Mouse (Mus musculus) small intestine, adult 2 months (tissue): ENCODE data around the gene Wfdc15a. TPM values are rescaled to one million over a fixed set of nuclear protein-coding genes. Genes with fewer than 3 reads are reported as not detected.

Source experiments
- H3K27ac ChIP-seq: fragments of 200-500 bp; 2 replicates; pipeline ENCODE4 v1.5.1; 2012; ENCODE audit warnings: low read depth, low read length, control low read depth, inconsistent platforms; ENCODE audit not compliant: insufficient read depth
- H3K27me3 ChIP-seq: fragments of 200-500 bp; 2 replicates; pipeline ENCODE4 v1.6.1; 2012; ENCODE audit warnings: mild to moderate bottlenecking, moderate library complexity, low read length, inconsistent platforms; ENCODE audit not compliant: control insufficient read depth, insufficient read depth
- H3K36me3 ChIP-seq: fragments of 200-500 bp; 2 replicates; pipeline ENCODE4 v1.6.1; 2012; ENCODE audit warnings: mild to moderate bottlenecking, low read length, control low read depth, inconsistent platforms; ENCODE audit not compliant: control insufficient read depth, insufficient read depth
- H3K4me1 ChIP-seq: fragments of 200-500 bp; 2 replicates; pipeline ENCODE4 v1.6.1; 2012; ENCODE audit warnings: low read length, inconsistent platforms, mixed read lengths; ENCODE audit not compliant: control insufficient read depth, insufficient read depth, insufficient read length
- H3K4me3 ChIP-seq: fragments of 200-500 bp; 2 replicates; pipeline ENCODE4 v1.5.1; 2012; ENCODE audit warnings: low read depth, mild to moderate bottlenecking, control low read depth, inconsistent platforms, low read length, moderate library complexity
- CTCF ChIP-seq: fragments of 200-500 bp; IDR thresholded peaks from 2 replicates; pipeline ENCODE4 v1.5.1; 2012; ENCODE audit warnings: low read depth, mild to moderate bottlenecking, control low read depth, inconsistent platforms, low read length, moderate library complexity, mixed read lengths; ENCODE audit not compliant: insufficient replicate concordance, insufficient read length; ENCODE audit errors: extremely low read depth
- POLR2A ChIP-seq: fragments of 200-500 bp; IDR thresholded peaks from 2 replicates; pipeline ENCODE4 v1.6.1; 2012; ENCODE audit warnings: low read depth, mild to moderate bottlenecking, control low read depth, inconsistent platforms, low read length, moderate library complexity
- WGBS: fragments of 180-500 bp; shearing (Covaris S2); methylation state at CpG from one replicate; pipeline ENCODE4 v1.1.7; 2018; 5-methylcytosine and 5-hydroxymethylcytosine counted together
- polyA plus RNA-seq: library from polyadenylated mRNA; depleted of rRNA; stranded (reverse); fragments of >200 nt; gene quantifications from 2 replicates; pipeline ENCODE4 v1.2.3, GENCODE M21; 2012

Wfdc15a gene
- polyA plus RNA-seq, 1 experiment, result not detected

- Histone ChIP-seq H3K4me1 (no peaks in the 10 kb centered on the region), H3K27ac (no peak overlapping the region), H3K27me3 (no peaks in the 10 kb centered on the region), H3K36me3 (no peaks in the 10 kb centered on the region), H3K4me3 (no peak overlapping the region)
- TF ChIP-seq CTCF (peak; percentile 66; the same call in 1 of the 2 replicates), POLR2A (no peak)
- 27% methylated on average over 5 of the region's 5 CpGs for WGBS
These were observed 11.2 kb downstream of the Wfdc15a start for GRCm38 (mm10) chr2:164188722-164189121.

- Histone ChIP-seq H3K27me3 (no peaks in the 10 kb centered on the region), H3K4me1 (no peaks in the 10 kb centered on the region), H3K27ac (no peak overlapping the region), H3K4me3 (no peak overlapping the region), H3K36me3 (no peaks in the 10 kb centered on the region)
- WGBS, result 41% methylated on average over 9 of the region's 9 CpGs
- TF ChIP-seq CTCF, result no peak
- no peak for TF ChIP-seq POLR2A
These were observed 15.7 kb downstream of the Wfdc15a start for GRCm38 (mm10) chr2:164184145-164184719.

- no peaks in the 10 kb centered on the region for H3K4me1 ChIP-seq
- H3K27me3 ChIP-seq, result no peaks in the 10 kb centered on the region
- 51% methylated on average over 9 of the region's 9 CpGs for WGBS
- no peaks in the 10 kb centered on the region for H3K36me3 ChIP-seq
- TF ChIP-seq POLR2A (no peak), CTCF (no peak)
- no peak overlapping the region for H3K4me3 ChIP-seq
- H3K27ac ChIP-seq, result no peak overlapping the region
These were observed 16.6 kb downstream of the Wfdc15a start for GRCm38 (mm10) chr2:164183340-164183739.

- H3K4me3 ChIP-seq, result no peak within 1 kb of the TSS
- no peak within 1 kb of the TSS for H3K27ac ChIP-seq
- H3K4me1 ChIP-seq, result no peaks in the 10 kb centered on the region
- no peak for TF ChIP-seq POLR2A
- no peak for TF ChIP-seq CTCF
- no peaks in the 10 kb centered on the region for H3K27me3 ChIP-seq
- WGBS, result 56% methylated on average over 7 of the region's 7 CpGs
- H3K36me3 ChIP-seq, result no peaks in the 10 kb centered on the region
These were observed 17.2 kb downstream of the Wfdc15a start, which contains the start of gene Wfdc5 for GRCm38 (mm10) chr2:164182692-164183255. Gene Wfdc5, minus strand, starts transcription at chr2:164182742.

- TF ChIP-seq CTCF, result no peak
- no peak for TF ChIP-seq POLR2A
- no peak overlapping the region for H3K4me3 ChIP-seq
- no peaks in the 10 kb centered on the region for H3K36me3 ChIP-seq
- no peak overlapping the region for H3K27ac ChIP-seq
- H3K27me3 ChIP-seq, result no peaks in the 10 kb centered on the region
- WGBS, result 68% methylated on average over 4 of the region's 4 CpGs
- no peaks in the 10 kb centered on the region for H3K4me1 ChIP-seq
These were observed 19.2 kb downstream of the Wfdc15a start for GRCm38 (mm10) chr2:164180770-164181169.

- 41% methylated on average over 3 of the region's 3 CpGs for WGBS
- peak; percentile 41; the same call in 1 of the 2 replicates for TF ChIP-seq CTCF
- no peak for TF ChIP-seq POLR2A
- no peaks in the 10 kb centered on the region for H3K4me1 ChIP-seq
- H3K36me3 ChIP-seq, result no peaks in the 10 kb centered on the region
- H3K4me3 ChIP-seq, result no peak overlapping the region
- no peaks in the 10 kb centered on the region for H3K27me3 ChIP-seq
- H3K27ac ChIP-seq, result no peak overlapping the region
These were observed 19.8 kb downstream of the Wfdc15a start for GRCm38 (mm10) chr2:164180124-164180523.

GRCm38 (mm10) chr2:164177831-164178230 is 22.1 kb downstream of the Wfdc15a start:
- WGBS, result 85% methylated on average over 5 of the region's 5 CpGs
- no peak for TF ChIP-seq POLR2A
- TF ChIP-seq CTCF, result no peak
- Histone ChIP-seq H3K4me1 (no peaks in the 10 kb centered on the region), H3K27ac (no peak overlapping the region), H3K27me3 (0 out of 2 replicates have a peak, but pooled peaks cover 2% of the 10 kb centered on the region), H3K4me3 (no peak overlapping the region), H3K36me3 (no peaks in the 10 kb centered on the region)

- H3K36me3 ChIP-seq, result no peaks in the 10 kb centered on the region
- 50% methylated on average over 3 of the region's 3 CpGs for WGBS
- H3K4me3 ChIP-seq, result no peak overlapping the region
- TF ChIP-seq POLR2A, result no peak
- H3K4me1 ChIP-seq, result no peaks in the 10 kb centered on the region
- H3K27ac ChIP-seq, result no peak overlapping the region
- peaks cover 14% of the 10 kb centered on the region for H3K27me3 ChIP-seq
These were observed 24.1 kb downstream of the Wfdc15a start for GRCm38 (mm10) chr2:164175850-164176249.
